Mouse (Mus musculus) kidney, adult 9 months (tissue): ENCODE results near the gene Tnks2.

Source experiments
- DNase-seq: peaks from one replicate; pipeline ENCODE4 v3.0.0; 2022

The Tnks2 gene

DNA sequence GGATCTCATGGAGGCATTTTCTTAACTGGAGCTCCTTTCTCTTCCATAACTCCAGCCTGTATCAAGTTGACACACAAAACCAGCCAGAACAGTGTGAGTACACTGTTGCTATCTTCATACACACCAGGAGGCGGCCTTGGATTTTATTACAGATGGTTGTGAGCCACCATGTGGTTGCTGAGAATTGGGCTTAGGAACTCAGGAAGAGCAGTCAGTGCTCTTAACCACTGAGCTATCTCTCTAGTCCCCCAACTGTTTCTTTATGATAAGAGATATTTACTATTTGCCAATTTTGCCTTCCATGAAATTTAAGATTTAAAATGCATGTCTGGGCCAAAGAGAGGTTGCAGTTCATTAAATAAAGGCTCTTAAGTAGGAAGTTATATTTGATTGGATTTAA, 106.0 kb downstream of the Tnks2 start:
- no peak for DNase-seq
